ENCODE assay signal across 16 mouse cellular contexts in genomic region chr2:59171533-59171932, GRCm38 (mm10). TPM values are rescaled to one million over a fixed set of nuclear protein-coding genes. Genes with fewer than 3 reads are reported as not detected.
A peak's percentile ranks its signal among the peaks of the same experiment; 100 is the strongest.
DNase-seq lines count a peak whose midpoint lies in the region; ATAC-seq and TF ChIP-seq lines count a peak whose summit lies in the region.
"Had no signal": no experiment of that assay in that cellular context is flagged by ENCODE, and none has a peak within 500 bp of the region (broad histone marks: within the 10 kb centered on the region; RNA-seq: fewer than 3 reads in every experiment).

No protein-coding gene starts in this region.

- peaks cover 77% of the 10 kb centered on the region for H3K4me1 ChIP-seq in megakaryocyte, embryonic 14.5 days

- H3K4me3 ChIP-seq in megakaryocyte, embryonic 14.5 days (replicated peaks), result peak overlapping the region; percentile 89
- no peak overlapping the region for H3K4me3 ChIP-seq in myocyte
- H3K4me3 ChIP-seq: limb, embryonic 12.5 days; neural tube, embryonic 13.5 days had no signal

- no peak overlapping the region for H3ac ChIP-seq in myocyte (ENCODE audit: control insufficient read depth, insufficient read length)

- peaks cover 3% of the 10 kb centered on the region for H3K36me3 ChIP-seq in megakaryocyte, embryonic 14.5 days (replicated peaks; ENCODE audit: low read length)
- no peaks in the 10 kb centered on the region for H3K36me3 ChIP-seq in myocyte (ENCODE audit: control insufficient read depth, insufficient read depth)
- H3K36me3 ChIP-seq: limb, embryonic 12.5 days; neural tube, embryonic 13.5 days had no signal

- H3K9me3 ChIP-seq in megakaryocyte, embryonic 14.5 days, result no peaks in the 10 kb centered on the region
- H3K9me3 ChIP-seq: limb, embryonic 12.5 days; neural tube, embryonic 13.5 days had no signal

- no peak for ATAC-seq in megakaryocyte, adult 5-6 weeks (ENCODE audit: poor library complexity, severe bottlenecking)
- ATAC-seq: hindbrain, postnatal 0 days; midbrain, embryonic 16.5 days had no signal

- H3K27me3 ChIP-seq in megakaryocyte, embryonic 14.5 days (replicated peaks), result no peaks in the 10 kb centered on the region
- no peaks in the 10 kb centered on the region for H3K27me3 ChIP-seq in myocyte (ENCODE audit: control insufficient read depth, insufficient read depth, insufficient read length)
- H3K27me3 ChIP-seq: limb, embryonic 12.5 days; neural tube, embryonic 13.5 days had no signal

- DNase-seq in cerebellum, adult 8-10 months, result peak; percentile 4
- no peak for DNase-seq in cerebellum, postnatal 14 days
- peak; percentile 21 for DNase-seq in induced T-regulatory cell, adult 2 months (ENCODE audit: low read depth)
- DNase-seq in thymus, postnatal 0 days (ENCODE audit: low spot score), result no peak
- DNase-seq in left cerebral cortex, adult 11 months (ENCODE audit: low spot score), result no peak
- DNase-seq: adrenal gland, adult 2 months; cerebellum, postnatal 10 days; heart, postnatal 14 days; kidney, postnatal 14 days had no signal

- peaks cover 84% of the 10 kb centered on the region for H3K79me2 ChIP-seq in myocyte (ENCODE audit: control insufficient read depth, insufficient read depth)

- peak overlapping the region; percentile 68 for H3K4me2 ChIP-seq in myocyte (ENCODE audit: low read depth)
- H3K4me2 ChIP-seq: limb, embryonic 12.5 days; neural tube, embryonic 13.5 days had no signal

- no peak for TF ChIP-seq POLR2A in myocyte (IDR thresholded peaks at IDR 0.05; ENCODE audit: insufficient read length, low read depth)

TF ChIP-seq in myocyte, 11 proteins besides CTCF, POLR2A, EP300 and RAD21:
- no peak for TF ChIP-seq USF1 (IDR thresholded peaks at IDR 0.05; ENCODE audit: low read depth)
- TF ChIP-seq MAX (IDR thresholded peaks at IDR 0.05; ENCODE audit: low read depth), result peak; percentile 23

RNA-seq across cellular contexts. Expression of gene Pkp4, which starts 10.9 kb away (rescaled TPM):
- 20.4 and 25.2 TPM in 2 replicates for polyA plus RNA-seq in megakaryocyte, embryonic 14.5 days (2012; ENCODE audit: insufficient read depth, low replicate concordance)
- 10.6 and 17.0 TPM in 2 replicates for total RNA-seq in megakaryocyte, adult 5-6 weeks (2015)
- 9.6 and 12.7 TPM in 2 replicates for total RNA-seq in megakaryocyte, adult 5-6 weeks (2017)
- 25.3 TPM for polyA plus RNA-seq in myocyte (2012; fragmentation: generic; extraction: Trizol)
- 10.9 and 11.6 TPM in 2 replicates for polyA plus RNA-seq in thymus, postnatal 0 days (2015; fragmentation: Nextera tagmentation; extraction: Ambion mirVana)

RNA-seq across cellular contexts. Expression of gene Ccdc148, which starts 11.1 kb away (rescaled TPM):
- not detected in 2 replicates for polyA plus RNA-seq in megakaryocyte, embryonic 14.5 days (2012; ENCODE audit: insufficient read depth, low replicate concordance)
- 0.02 and 0.21 TPM in 2 replicates for total RNA-seq in megakaryocyte, adult 5-6 weeks (2015)
- total RNA-seq in megakaryocyte, adult 5-6 weeks (2017), result 0.08 and 0.11 TPM in 2 replicates
- polyA plus RNA-seq in myocyte (2012; fragmentation: generic; extraction: Trizol), result 0.06 TPM
- polyA plus RNA-seq in thymus, postnatal 0 days (2015; fragmentation: Nextera tagmentation; extraction: Ambion mirVana), result 0.60 and 0.68 TPM in 2 replicates

Comparison
In these comparisons a context has a peak if more than half of its experiments do, and no peak if none do; other contexts are left out.
1. DNase-seq: peak in cerebellum, adult 8-10 months (single experiment) and induced T-regulatory cell, adult 2 months (single experiment); none in cerebellum, postnatal 14 days (0 of 2), thymus, postnatal 0 days (single experiment) and left cerebral cortex, adult 11 months (single experiment).